Mouse (Mus musculus) kidney, adult 18-20 months (tissue): ENCODE data around the gene Tmem130.

Source experiments
- DNase-seq: peaks from one replicate; pipeline ENCODE4 v3.0.0; 2021

The Tmem130 gene

GRCm38 (mm10) chr5:144728237-144728636 lies 33.4 kb downstream of the Tmem130 start:
- DNase-seq = no peak

- DNase-seq = peak; percentile 72
Observed at GRCm38 (mm10) chr5:144727119-144727518, 34.5 kb downstream of the Tmem130 start.

GRCm38 (mm10) chr5:144725554-144725953 lies 36.1 kb downstream of the Tmem130 start:
- no peak for DNase-seq

- DNase-seq = no peak
Observed at GRCm38 (mm10) chr5:144724926-144725325, 36.7 kb downstream of the Tmem130 start.

GRCm38 (mm10) chr5:144720281-144720680 lies 41.3 kb downstream of the Tmem130 start:
- no peak for DNase-seq

GRCm38 (mm10) chr5:144719781-144720180 lies 41.8 kb downstream of the Tmem130 start:
- no peak for DNase-seq

GRCm38 (mm10) chr5:144717186-144717585 lies 44.4 kb downstream of the Tmem130 start:
- DNase-seq = no peak

GRCm38 (mm10) chr5:144713371-144713770 lies 48.2 kb downstream of the Tmem130 start:
- no peak for DNase-seq

GRCm38 (mm10) chr5:144707603-144708002 lies 54.0 kb downstream of the Tmem130 start:
- DNase-seq = no peak

- no peak for DNase-seq
Observed at GRCm38 (mm10) chr5:144703464-144704368, 57.9 kb downstream of the Tmem130 start.

- DNase-seq = no peak
Observed at GRCm38 (mm10) chr5:144695289-144696060, 66.1 kb downstream of the Tmem130 start.

- DNase-seq = peak; percentile 5
Observed at GRCm38 (mm10) chr5:144694161-144694560, 67.5 kb downstream of the Tmem130 start.

- no peak for DNase-seq
Observed at GRCm38 (mm10) chr5:144691421-144691820, 70.2 kb downstream of the Tmem130 start.

GRCm38 (mm10) chr5:144688371-144688770 lies 73.2 kb downstream of the Tmem130 start:
- no peak for DNase-seq
